In the genomic region with DNA sequence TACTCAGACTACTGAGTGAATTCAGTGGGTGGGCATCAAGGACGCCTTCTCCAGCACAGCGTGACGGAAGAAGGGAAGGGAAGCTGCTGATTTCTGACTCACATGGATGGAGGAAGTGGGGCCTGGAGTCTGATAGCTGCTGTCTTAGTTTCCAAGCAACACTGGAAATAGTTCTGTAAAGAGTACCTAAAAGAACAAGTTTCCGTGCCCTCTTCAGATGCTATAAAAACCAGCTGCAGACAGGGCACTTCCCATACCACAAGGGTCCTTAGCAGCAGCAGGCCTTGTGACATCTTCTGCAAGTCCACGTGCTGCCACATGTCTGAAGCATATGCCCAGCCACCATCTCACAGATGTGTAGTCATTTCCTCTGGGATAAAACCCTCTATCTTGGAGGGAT, we compare ENCODE assay signal across 13 mouse cellular contexts. TPM values are rescaled to one million over a fixed set of nuclear protein-coding genes. Genes with fewer than 3 reads are reported as not detected.
"Had no signal": no experiment of that assay in that cellular context is flagged by ENCODE, and none has a peak within 500 bp of the region (broad histone marks: within the 10 kb centered on the region; RNA-seq: fewer than 3 reads in every experiment).

No protein-coding gene starts in this region.

- H3K9ac ChIP-seq: kidney, embryonic 15.5 days; limb, embryonic 13.5 days; liver, embryonic 15.5 days; midbrain, embryonic 15.5 days; neural tube, embryonic 12.5 days had no signal

- H3K9me3 ChIP-seq: kidney, embryonic 15.5 days; limb, embryonic 13.5 days; liver, embryonic 15.5 days; midbrain, embryonic 15.5 days; neural tube, embryonic 12.5 days had no signal

- ATAC-seq: lung, postnatal 0 days; midbrain, embryonic 15.5 days had no signal

- H3K27ac ChIP-seq: kidney, embryonic 15.5 days; limb, embryonic 13.5 days; liver, embryonic 15.5 days; midbrain, embryonic 15.5 days; neural tube, embryonic 12.5 days had no signal

- H3K27me3 ChIP-seq: kidney, embryonic 15.5 days; limb, embryonic 13.5 days; liver, embryonic 15.5 days; midbrain, embryonic 15.5 days; neural tube, embryonic 12.5 days had no signal

- H3K4me1 ChIP-seq: kidney, embryonic 15.5 days; limb, embryonic 13.5 days; liver, embryonic 15.5 days; midbrain, embryonic 15.5 days; neural tube, embryonic 12.5 days had no signal

- H3K36me3 ChIP-seq: kidney, embryonic 15.5 days; limb, embryonic 13.5 days; liver, embryonic 15.5 days; midbrain, embryonic 15.5 days; neural tube, embryonic 12.5 days had no signal

- H3K4me2 ChIP-seq: kidney, embryonic 15.5 days; limb, embryonic 13.5 days; liver, embryonic 15.5 days; midbrain, embryonic 11.5 days; midbrain, embryonic 15.5 days; neural tube, embryonic 12.5 days had no signal

- H3K4me3 ChIP-seq: kidney, embryonic 15.5 days; limb, embryonic 13.5 days; liver, embryonic 15.5 days; midbrain, embryonic 15.5 days; neural tube, embryonic 12.5 days had no signal

- DNase-seq: kidney, adult 18-20 months; kidney, postnatal 14 days; left cerebral cortex, postnatal 4 days; lung, adult 2 months; thymus, postnatal 36 days had no signal

RNA-seq across cellular contexts. Expression of gene Ctse, which starts 41.5 kb away (rescaled TPM):
- total RNA-seq: liver, adult 2 months had no signal
